11 mouse cellular contexts compared by ENCODE assay signal in the genomic region with DNA sequence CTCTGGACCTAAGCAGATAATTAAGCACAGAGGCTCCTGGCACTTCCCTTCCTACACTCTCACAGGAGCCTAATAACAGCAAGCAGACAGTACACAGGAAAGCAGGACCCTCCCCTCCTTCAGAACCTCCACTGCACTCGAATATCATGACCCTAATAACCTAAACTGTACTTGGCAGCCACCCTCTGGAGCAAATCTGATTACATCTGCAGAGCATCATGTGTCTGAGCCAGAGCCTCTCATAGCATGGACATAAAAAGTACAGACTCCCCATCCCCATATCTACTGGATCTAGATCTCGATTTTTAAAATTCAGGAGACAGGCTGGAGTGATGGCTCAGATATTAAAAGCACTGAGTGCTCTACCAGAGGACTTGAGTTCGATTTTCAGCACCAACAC. TPM values are rescaled to one million over a fixed set of nuclear protein-coding genes. Genes with fewer than 3 reads are reported as not detected.
DNase-seq lines count a peak whose midpoint lies in the region; TF ChIP-seq lines count a peak whose summit lies in the region.
"Had no signal": no experiment of that assay in that cellular context is flagged by ENCODE, and none has a peak within 500 bp of the region (broad histone marks: within the 10 kb centered on the region; RNA-seq: fewer than 3 reads in every experiment).

No protein-coding gene starts in this region.

- TF ChIP-seq CTCF in embryonic fibroblast, embryonic 13.5 days (IDR thresholded peaks at IDR 0.05; ENCODE audit: borderline replicate concordance, insufficient read depth, low read length) = no peak
- no peak for TF ChIP-seq CTCF in small intestine, adult 2 months (IDR thresholded peaks at IDR 0.05; ENCODE audit: extremely low read depth, insufficient read length, insufficient replicate concordance, low read depth, low read length)

- intact Hi-C loops in gastrocnemius, postnatal 14 days (cut with DNase I; ENCODE audit: low total_unique reads) = no loop called here

- TF ChIP-seq POLR2A in embryonic fibroblast, embryonic 13.5 days (IDR thresholded peaks at IDR 0.05; ENCODE audit: low read depth, low read length) = no peak
- TF ChIP-seq POLR2A in small intestine, adult 2 months (IDR thresholded peaks at IDR 0.05; ENCODE audit: low read depth, low read length) = no peak

- H3K4me1 ChIP-seq in embryonic fibroblast, embryonic 13.5 days (ENCODE audit: control insufficient read depth, insufficient read depth, low read length) = peaks cover 26% of the 10 kb centered on the region
- H3K4me1 ChIP-seq in small intestine, adult 2 months (ENCODE audit: control insufficient read depth, insufficient read depth, insufficient read length, low read length) = no peaks in the 10 kb centered on the region

- peak; percentile 10 for DNase-seq in gastrocnemius, postnatal 14 days
- DNase-seq in gastrocnemius, postnatal 4 days (ENCODE audit: low spot score in 2 of 2) = no peak
- DNase-seq in lung, postnatal 36 days = peak; percentile 30
- no peak for DNase-seq in lung, postnatal 25 days (ENCODE audit: low spot score)
- no peak for DNase-seq in urinary bladder, postnatal 25 days (ENCODE audit: low spot score)
- no peak for DNase-seq in thymus, postnatal 36 days
- DNase-seq: cerebellum, postnatal 10 days; right cerebral cortex, postnatal 14 days had no signal

- H3K27ac ChIP-seq in embryonic fibroblast, embryonic 13.5 days (ENCODE audit: insufficient read depth, low read length) = peak overlapping the region; percentile 89
- H3K27ac ChIP-seq in small intestine, adult 2 months (ENCODE audit: insufficient read depth, low read depth, low read length) = peak overlapping the region; percentile 21; the same call in 1 of the 2 replicates
- H3K27ac ChIP-seq: kidney, postnatal 0 days had no signal

- H3K4me3 ChIP-seq in embryonic fibroblast, embryonic 13.5 days (ENCODE audit: insufficient read depth, low read length) = no peak overlapping the region
- no peak overlapping the region for H3K4me3 ChIP-seq in small intestine, adult 2 months (ENCODE audit: low read depth, low read length)

- no peaks in the 10 kb centered on the region for H3K36me3 ChIP-seq in small intestine, adult 2 months (ENCODE audit: control insufficient read depth, insufficient read depth, low read length)

- WGBS in small intestine, adult 2 months = 45% methylated on average over 3 of the region's 3 CpGs

- no peaks in the 10 kb centered on the region for H3K27me3 ChIP-seq in small intestine, adult 2 months (ENCODE audit: control insufficient read depth, insufficient read depth, low read length)

RNA-seq across cellular contexts. Expression of a gene that starts 58.0 kb away (rescaled TPM):
- total RNA-seq in gastrocnemius, postnatal 14 days (2021) = 1 to 10 TPM; 3.7 to 5.1 TPM
- total RNA-seq in gastrocnemius, postnatal 4 days (2021) = 10 to 100 TPM; 10.3 to 10.9 TPM
- 12.0 and 16.8 TPM in 2 replicates for polyA plus RNA-seq in embryonic fibroblast, embryonic 13.5 days (2011; ENCODE audit: insufficient read length, low read depth, missing spikeins)
- polyA plus RNA-seq in small intestine, adult 2 months (2012; rRNA removed) = 1.7 and 4.5 TPM in 2 replicates

Comparison
In these comparisons a context has a peak if more than half of its experiments do, and no peak if none do; other contexts are left out.
1. DNase-seq: peak in gastrocnemius, postnatal 14 days (single experiment) and lung, postnatal 36 days (single experiment); none in gastrocnemius, postnatal 4 days (0 of 2), lung, postnatal 25 days (single experiment), urinary bladder, postnatal 25 days (single experiment) and thymus, postnatal 36 days (0 of 2).